Mouse (Mus musculus) forebrain, postnatal 0 days (tissue): ENCODE measurements at regions not wholly inside any gene's neighbourhood (a gene's known extent, or its start where the extent isn't known, plus 50 kb on each side); places are given as distances from the start of the nearest gene placed in this dataset.
A peak's percentile ranks its signal among the peaks of the same experiment; 100 is the strongest.

ENCODE experiments used
- ATAC-seq: fragments of 200-750 bp; cut with Nextera tagmentation; 2 replicates; pipeline ENCODE4 v1.8.0; 2017; ENCODE audit warnings: mild to moderate bottlenecking, moderate library complexity
- DNase-seq: peaks from one replicate; pipeline ENCODE4 v3.0.0-alpha.2; 2015
- H3K27ac ChIP-seq: fragments of 300-500 bp; sonication (generic); 2 replicates; pipeline ENCODE4 v1.5.1; 2014; ENCODE audit warnings: low read depth, mild to moderate bottlenecking, antibody characterized with exemption, low read length, moderate library complexity, mixed read lengths
- H3K27me3 ChIP-seq: fragments of 300-500 bp; sonication (generic); 2 replicates; pipeline ENCODE4 v1.6.1; 2014; ENCODE audit warnings: mild to moderate bottlenecking, low read length, mixed read lengths; ENCODE audit not compliant: insufficient read depth
- H3K36me3 ChIP-seq: fragments of 300-500 bp; sonication (generic); 2 replicates; pipeline ENCODE4 v1.6.1; 2014; ENCODE audit warnings: mild to moderate bottlenecking, moderate library complexity; ENCODE audit not compliant: insufficient read depth
- H3K4me1 ChIP-seq: fragments of 300-500 bp; sonication (generic); 2 replicates; pipeline ENCODE4 v1.6.1; 2014; ENCODE audit warnings: antibody characterized with exemption; ENCODE audit not compliant: insufficient read depth
- H3K4me2 ChIP-seq: fragments of 300-500 bp; sonication (generic); 2 replicates; pipeline ENCODE4 v1.6.1; 2014; ENCODE audit warnings: low read depth, mild to moderate bottlenecking, moderate library complexity
- H3K4me3 ChIP-seq: fragments of 300-500 bp; sonication (generic); 2 replicates; pipeline ENCODE4 v1.5.1; 2014; ENCODE audit warnings: low read depth, low read length, mixed read lengths
- H3K9ac ChIP-seq: fragments of 300-500 bp; sonication (generic); 2 replicates; pipeline ENCODE4 v1.6.1; 2014; ENCODE audit warnings: mild to moderate bottlenecking
- H3K9me3 ChIP-seq: fragments of 300-500 bp; sonication (generic); 2 replicates; pipeline ENCODE4 v1.6.1; 2016; ENCODE audit warnings: low read length
- CTCF ChIP-seq: sonication (generic); IDR thresholded peaks from 2 replicates; pipeline ENCODE4 v1.5.1; 2016; ENCODE audit warnings: antibody characterized with exemption, control low read depth, low read depth
- WGBS: fragments of 180-500 bp; shearing (Covaris S2); extraction: QIAGEN DNeasy Blood & Tissue Kit; methylation state at CpG from one replicate; pipeline ENCODE4 v1.1.7; 2014; 5-methylcytosine and 5-hydroxymethylcytosine counted together

DNA sequence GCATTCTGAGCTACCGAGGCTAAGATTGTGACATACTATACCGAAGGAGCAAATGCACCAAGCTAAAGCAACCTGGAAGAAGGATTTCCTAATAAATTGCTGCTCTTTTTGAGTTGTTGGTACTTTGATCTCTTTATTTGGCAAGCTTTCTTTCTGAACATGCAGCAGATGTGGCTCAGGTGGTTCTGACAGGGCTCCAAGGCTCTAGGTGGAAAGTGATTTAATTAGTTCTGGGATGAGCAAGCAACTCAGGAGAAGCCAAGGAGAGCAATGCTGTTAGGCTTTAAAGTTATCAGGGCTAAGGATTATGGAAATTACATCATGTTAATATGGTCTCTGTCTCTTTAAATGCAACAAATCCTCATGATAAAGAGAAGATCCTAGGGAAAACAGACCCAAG is 692.6 kb downstream of the Sorcs1 start:
- H3K4me1 ChIP-seq: no peaks in the 10 kb centered on the region
- no peak overlapping the region for H3K4me3 ChIP-seq
- H3K27ac ChIP-seq: no peak overlapping the region
- no peaks in the 10 kb centered on the region for H3K36me3 ChIP-seq
- ATAC-seq (no peak), DNase-seq (no peak)
- no peaks in the 10 kb centered on the region for H3K27me3 ChIP-seq
- H3K9me3 ChIP-seq: no peaks in the 10 kb centered on the region
- H3K4me2 ChIP-seq: no peak overlapping the region
- WGBS: 85% methylated on average over 2 of the region's 2 CpGs
- H3K9ac ChIP-seq: no peak overlapping the region
- TF ChIP-seq CTCF: no peak

DNA sequence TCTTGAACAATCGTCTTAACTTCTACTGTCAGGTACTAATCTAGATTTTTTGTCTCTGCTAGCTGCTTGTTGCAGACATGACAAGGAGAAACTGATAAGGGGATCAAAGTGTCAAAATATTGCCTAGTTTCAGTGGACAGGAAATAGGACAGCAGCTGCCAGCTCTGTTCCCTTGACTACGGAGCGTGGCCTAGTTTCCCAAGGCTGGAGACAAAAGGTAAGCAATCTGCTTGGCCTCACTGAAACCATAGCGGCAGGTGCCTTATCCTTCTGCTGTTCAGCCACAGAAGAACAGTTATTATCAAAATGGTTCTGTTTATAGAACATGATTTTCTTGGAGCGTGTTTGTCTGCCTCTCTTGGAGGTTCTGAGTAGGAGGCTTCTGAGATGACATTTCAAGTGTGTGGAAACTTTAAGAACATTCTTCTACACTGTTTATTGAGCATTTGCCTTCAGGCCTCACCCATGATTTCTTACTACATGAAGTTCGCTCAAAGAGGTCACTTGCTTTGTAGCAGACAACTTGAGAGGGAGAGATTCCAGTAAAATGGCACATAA is 712.1 kb downstream of the Sorcs1 start:
- H3K9ac ChIP-seq: no peak overlapping the region
- H3K4me3 ChIP-seq: no peak overlapping the region
- H3K36me3 ChIP-seq: no peaks in the 10 kb centered on the region
- WGBS: 64% methylated on average over 6 of the region's 6 CpGs
- no peak overlapping the region for H3K4me2 ChIP-seq
- H3K9me3 ChIP-seq: no peaks in the 10 kb centered on the region
- no peak for ATAC-seq
- H3K4me1 ChIP-seq: no peaks in the 10 kb centered on the region
- H3K27ac ChIP-seq: no peak overlapping the region
- TF ChIP-seq CTCF: no peak
- DNase-seq: no peak
- H3K27me3 ChIP-seq: no peaks in the 10 kb centered on the region

DNA sequence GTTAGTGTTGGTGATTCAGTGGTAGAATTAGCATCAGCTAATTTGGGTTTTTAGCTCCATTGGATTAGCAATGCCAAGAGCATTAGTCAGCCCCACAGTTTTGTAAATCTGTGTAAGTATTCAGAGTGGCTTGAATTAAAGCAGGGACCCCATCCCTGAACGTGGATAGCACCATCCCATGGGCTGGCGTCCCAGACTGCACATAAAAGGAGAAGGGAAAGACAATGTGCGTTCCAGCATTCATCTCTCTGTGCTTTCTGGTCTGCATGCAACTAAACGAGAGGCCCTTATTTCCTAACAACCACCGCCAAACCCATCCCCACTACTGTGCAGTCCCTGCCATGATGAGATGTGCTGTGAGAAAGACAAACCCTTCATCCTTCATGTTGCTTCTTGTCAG is 713.8 kb downstream of the Sorcs1 start:
- no peaks in the 10 kb centered on the region for H3K27me3 ChIP-seq
- ATAC-seq (peak; percentile 23; the same call in 1 of the 2 replicates), DNase-seq (no peak)
- 19% methylated on average over 5 of the region's 5 CpGs for WGBS
- H3K4me2 ChIP-seq: no peak overlapping the region
- H3K4me3 ChIP-seq: no peak overlapping the region
- H3K27ac ChIP-seq: no peak overlapping the region
- no peak overlapping the region for H3K9ac ChIP-seq
- H3K4me1 ChIP-seq: no peaks in the 10 kb centered on the region
- no peaks in the 10 kb centered on the region for H3K36me3 ChIP-seq
- TF ChIP-seq CTCF: no peak
- no peaks in the 10 kb centered on the region for H3K9me3 ChIP-seq

DNA sequence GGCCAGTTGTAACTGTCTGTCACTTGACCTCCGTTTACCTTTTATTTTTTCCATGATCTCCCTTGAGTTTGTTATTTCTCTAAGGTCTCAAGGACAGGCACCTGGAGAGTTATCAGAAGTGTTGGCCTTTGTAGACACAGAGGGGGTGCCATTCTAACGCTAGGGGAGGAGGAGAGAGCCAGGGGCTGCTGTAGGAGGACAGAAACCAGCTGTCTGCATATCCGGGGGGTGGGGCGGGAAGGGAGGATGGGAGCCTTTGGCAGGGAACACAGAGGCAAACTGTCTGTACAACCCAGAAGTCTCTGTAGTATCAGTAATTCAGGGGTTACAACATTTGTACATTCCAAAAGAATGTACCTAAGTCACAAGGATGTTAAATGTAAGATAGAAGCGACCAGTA is 719.9 kb downstream of the Sorcs1 start:
- no peak overlapping the region for H3K9ac ChIP-seq
- 73% methylated on average over 5 of the region's 5 CpGs for WGBS
- DNase-seq (no peak), ATAC-seq (no peak)
- H3K9me3 ChIP-seq: no peaks in the 10 kb centered on the region
- H3K36me3 ChIP-seq: no peaks in the 10 kb centered on the region
- TF ChIP-seq CTCF: no peak
- no peak overlapping the region for H3K4me3 ChIP-seq
- no peak overlapping the region for H3K27ac ChIP-seq
- H3K27me3 ChIP-seq: no peaks in the 10 kb centered on the region
- H3K4me1 ChIP-seq: no peaks in the 10 kb centered on the region
- H3K4me2 ChIP-seq: no peak overlapping the region

DNA sequence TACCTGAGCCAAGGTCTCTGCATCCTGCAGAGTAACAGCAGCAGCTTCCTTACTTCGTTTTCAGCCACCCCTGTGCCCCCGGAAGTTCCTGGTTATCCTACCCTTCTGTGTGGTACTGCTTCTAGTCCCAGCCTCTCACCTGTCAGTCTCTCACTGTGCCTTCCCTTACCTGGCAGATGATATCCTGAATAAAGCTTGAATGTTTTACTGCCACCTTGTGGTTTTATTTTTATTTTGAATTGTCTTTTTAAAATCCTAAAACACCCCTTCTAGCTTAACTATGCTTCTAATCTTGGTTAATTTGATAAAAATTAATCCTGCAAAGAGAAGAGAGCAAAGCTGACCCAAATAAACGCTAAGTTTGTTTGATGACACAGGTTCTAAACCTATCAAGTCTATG is 747.2 kb downstream of the Sorcs1 start:
- peak; percentile 57 for TF ChIP-seq CTCF
- H3K27ac ChIP-seq: no peak overlapping the region
- H3K9ac ChIP-seq: no peak overlapping the region
- no peak overlapping the region for H3K4me2 ChIP-seq
- WGBS: 51% methylated on average over 3 of the region's 3 CpGs
- no peaks in the 10 kb centered on the region for H3K27me3 ChIP-seq
- DNase-seq (peak; percentile 25), ATAC-seq (no peak)
- H3K36me3 ChIP-seq: no peaks in the 10 kb centered on the region
- H3K9me3 ChIP-seq: no peaks in the 10 kb centered on the region
- H3K4me1 ChIP-seq: no peaks in the 10 kb centered on the region
- H3K4me3 ChIP-seq: no peak overlapping the region

DNA sequence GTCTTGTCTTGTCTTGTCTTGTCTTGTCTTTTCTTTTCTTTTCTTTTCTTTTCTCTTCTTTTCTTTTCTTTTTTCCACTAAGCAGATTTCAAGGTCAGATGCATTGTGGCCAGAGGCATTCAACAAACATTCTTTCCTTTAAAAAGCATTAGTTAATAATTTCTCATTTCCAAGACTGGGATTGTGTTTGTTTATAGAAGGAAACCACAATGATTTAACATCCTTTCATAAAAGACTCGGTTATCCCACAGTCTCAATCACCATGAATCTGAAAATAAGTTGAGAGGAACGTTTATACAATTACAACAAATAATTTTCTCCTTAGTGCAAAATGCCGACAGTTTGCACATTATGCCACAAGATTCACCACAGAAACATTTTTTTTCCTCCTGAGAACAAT is 766.7 kb downstream of the Sorcs1 start:
- Histone ChIP-seq H3K4me3 (no peak overlapping the region), H3K4me2 (no peak overlapping the region), H3K4me1 (no peaks in the 10 kb centered on the region), H3K9me3 (no peaks in the 10 kb centered on the region), H3K9ac (no peak overlapping the region), H3K27ac (no peak overlapping the region), H3K36me3 (no peaks in the 10 kb centered on the region), H3K27me3 (no peaks in the 10 kb centered on the region)
- no peak for TF ChIP-seq CTCF
- 78% methylated on average over 3 of the region's 3 CpGs for WGBS
- ATAC-seq (no peak), DNase-seq (no peak)

DNA sequence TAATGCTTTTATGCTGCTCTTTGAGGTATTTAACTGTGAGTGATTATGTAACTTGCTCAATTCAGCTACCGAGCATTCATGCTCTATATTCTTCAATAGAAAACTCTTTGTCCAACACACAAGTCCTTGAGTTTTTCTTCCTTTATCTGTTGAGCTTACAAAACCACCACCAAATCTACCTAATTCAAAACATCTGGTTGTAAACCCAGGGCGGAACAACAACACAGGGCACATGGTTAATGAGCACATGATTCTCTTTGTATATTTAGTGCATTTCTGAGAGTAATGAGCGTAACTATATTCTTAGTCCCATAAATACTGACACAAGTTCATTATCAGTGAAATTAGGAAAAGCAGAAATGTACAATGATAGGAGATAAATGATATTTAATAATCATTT is 798.2 kb downstream of the Sorcs1 start:
- Histone ChIP-seq H3K36me3 (no peaks in the 10 kb centered on the region), H3K4me1 (no peaks in the 10 kb centered on the region), H3K9ac (no peak overlapping the region), H3K27ac (no peak overlapping the region), H3K4me2 (no peak overlapping the region), H3K4me3 (no peak overlapping the region), H3K27me3 (no peaks in the 10 kb centered on the region), H3K9me3 (no peaks in the 10 kb centered on the region)
- DNase-seq (no peak), ATAC-seq (no peak)
- no peak for TF ChIP-seq CTCF
- 65% methylated on average over 3 of the region's 3 CpGs for WGBS
